Mouse (Mus musculus) liver, embryonic 11.5 days (tissue): ENCODE measurements around the gene Shisa3. TPM values are rescaled to one million over a fixed set of nuclear protein-coding genes. Genes with fewer than 3 reads are reported as not detected.
A peak's percentile ranks its signal among the peaks of the same experiment; 100 is the strongest.

Experiments used
- ATAC-seq: fragments of 200-750 bp; cut with Nextera tagmentation; replicated peaks from 2 replicates; pipeline ENCODE4 v1.8.0; 2017; ENCODE audit warnings: moderate number of reproducible peaks, mild to moderate bottlenecking, moderate TSS enrichment, moderate library complexity; ENCODE audit not compliant: low FRiP score
- DNase-seq: peaks from one replicate; pipeline ENCODE4 v3.0.0-alpha.2; 2017; ENCODE audit warnings: low spot score
- H3K27ac ChIP-seq: fragments of 300-500 bp; sonication (generic); 2 replicates; pipeline ENCODE4 v1.5.1; 2014; ENCODE audit warnings: mild to moderate bottlenecking, low read depth, low read length, control low read depth
- H3K27me3 ChIP-seq: fragments of 300-500 bp; sonication (generic); replicated peaks from 2 replicates; pipeline ENCODE4 v1.6.1; 2014; ENCODE audit warnings: low read length, mixed read lengths; ENCODE audit not compliant: control insufficient read depth, insufficient read depth
- H3K36me3 ChIP-seq: fragments of 300-500 bp; sonication (generic); 2 replicates; pipeline ENCODE4 v1.6.1; 2014; ENCODE audit warnings: mild to moderate bottlenecking, low read length, moderate library complexity, mixed read lengths; ENCODE audit not compliant: control insufficient read depth, insufficient read depth
- H3K4me1 ChIP-seq: fragments of 300-500 bp; sonication (generic); replicated peaks from 2 replicates; pipeline ENCODE4 v1.6.1; 2014; ENCODE audit warnings: low read length, mixed read lengths; ENCODE audit not compliant: control insufficient read depth, insufficient read depth
- H3K4me2 ChIP-seq: fragments of 300-500 bp; sonication (generic); 2 replicates; pipeline ENCODE4 v1.6.1; 2014; ENCODE audit warnings: mild to moderate bottlenecking, control low read depth, moderate library complexity
- H3K4me3 ChIP-seq: fragments of 300-500 bp; sonication (generic); 2 replicates; pipeline ENCODE4 v1.5.1; 2014; ENCODE audit warnings: low read depth, low read length, control low read depth
- H3K9ac ChIP-seq: fragments of 300-500 bp; sonication (generic); 2 replicates; pipeline ENCODE4 v1.6.1; 2014; ENCODE audit warnings: low read depth, low read length, control low read depth
- H3K9me3 ChIP-seq: fragments of 300-500 bp; sonication (generic); 2 replicates; pipeline ENCODE4 v1.6.1; 2016; ENCODE audit warnings: low read length, inconsistent platforms, mixed read lengths; ENCODE audit not compliant: control insufficient read depth
- WGBS: fragments of 180-500 bp; shearing (Covaris S2); extraction: QIAGEN DNeasy Blood & Tissue Kit; methylation state at CpG from one replicate; pipeline ENCODE4 v1.1.7; 2014; 5-methylcytosine and 5-hydroxymethylcytosine counted together
- polyA plus RNA-seq: library from polyadenylated mRNA; unstranded; fragments of >200 nt; fragmentation: Nextera tagmentation; extraction: Ambion mirVana; gene quantifications from 2 replicates; pipeline ENCODE4 v1.2.1, GENCODE M21; 2014

Shisa3 gene
- polyA plus RNA-seq, 1 experiment from 2014 or later, result 22.1 TPM

DNA sequence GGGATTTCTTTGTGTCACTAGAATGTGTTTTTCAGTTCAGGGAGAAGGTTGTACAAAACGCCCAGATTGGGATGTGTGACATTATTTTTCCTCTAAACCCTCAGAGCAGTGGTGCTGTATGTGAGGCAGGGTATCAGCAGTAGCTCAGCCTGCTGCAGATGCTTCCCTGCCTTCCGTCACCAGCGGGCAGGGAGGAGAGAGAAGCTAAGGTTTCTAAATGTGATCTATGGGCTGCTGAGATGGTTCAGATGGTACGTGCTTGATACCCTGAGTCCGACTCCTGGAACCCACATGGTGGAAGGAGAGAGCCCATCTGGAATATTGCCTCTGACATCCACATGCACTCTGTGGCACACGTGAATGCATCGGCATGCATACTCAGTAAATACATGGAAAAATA, 12.1 kb upstream of the Shisa3 start:
- Histone ChIP-seq H3K4me1 (no peaks in the 10 kb centered on the region), H3K4me2 (no peak overlapping the region), H3K4me3 (no peak overlapping the region), H3K9ac (no peak overlapping the region), H3K27me3 (no peaks in the 10 kb centered on the region; the same call in 1 of the 2 replicates), H3K36me3 (no peaks in the 10 kb centered on the region), H3K9me3 (no peaks in the 10 kb centered on the region), H3K27ac (no peak overlapping the region)
- ATAC-seq, result no peak
- no peak for DNase-seq
- 75% methylated on average over 7 of the region's 7 CpGs for WGBS

DNA sequence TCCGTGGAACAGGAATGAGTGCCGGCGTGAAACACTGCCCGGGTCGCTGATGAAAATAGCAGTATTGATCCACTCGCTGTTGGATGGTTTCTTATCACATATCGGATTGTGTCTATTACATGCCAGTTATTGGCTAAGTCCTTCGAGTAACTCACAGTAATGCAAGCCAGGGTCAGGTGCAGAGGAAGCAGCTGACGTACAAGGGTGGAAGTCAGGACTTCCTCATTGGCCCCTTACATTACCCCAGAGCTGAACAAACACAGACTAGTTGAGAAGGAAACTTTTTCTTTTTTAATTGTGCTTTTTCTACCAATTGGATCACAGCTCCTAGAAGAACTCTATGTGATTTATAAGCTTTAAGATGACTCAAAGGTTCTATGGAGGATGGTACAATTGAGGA, 7.7 kb upstream of the Shisa3 start:
- no peaks in the 10 kb centered on the region for H3K36me3 ChIP-seq
- 76% methylated on average over 9 of the region's 9 CpGs for WGBS
- no peak for DNase-seq

DNA sequence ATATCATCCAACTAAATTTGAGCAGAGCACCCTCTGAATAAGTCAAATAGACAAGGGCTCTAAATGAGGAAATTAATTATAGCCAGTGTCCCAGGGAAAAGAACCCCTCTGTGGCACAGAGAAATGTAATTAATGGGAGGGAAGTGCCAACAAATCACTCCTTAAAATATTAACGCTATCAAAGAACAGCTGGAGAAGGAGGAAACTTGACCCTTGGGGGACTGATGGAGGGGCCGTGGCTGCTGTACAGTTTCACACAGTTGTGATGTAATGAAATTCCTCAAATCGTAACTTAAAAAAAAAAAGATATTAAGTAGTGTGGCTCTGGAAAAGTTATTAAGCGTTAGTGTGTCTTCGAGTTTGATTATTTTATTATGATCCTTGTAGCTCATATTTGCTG, 1.7 kb upstream of the Shisa3 start:
- H3K27ac ChIP-seq, result no peak overlapping the region
- H3K4me3 ChIP-seq, result no peak overlapping the region
- ATAC-seq (no peak), DNase-seq (no peak)
- no peaks in the 10 kb centered on the region for H3K36me3 ChIP-seq
- peaks cover 60% of the 10 kb centered on the region for H3K27me3 ChIP-seq
- WGBS, result 42% methylated on average over 5 of the region's 5 CpGs
- H3K4me2 ChIP-seq, result no peak overlapping the region
- no peaks in the 10 kb centered on the region for H3K9me3 ChIP-seq
- H3K9ac ChIP-seq, result no peak overlapping the region
- peaks cover 7% of the 10 kb centered on the region; the same call in 1 of the 2 replicates for H3K4me1 ChIP-seq

More for the DNA sequence above, 7.7 kb upstream of the Shisa3 start:
- no peak for ATAC-seq
- no peaks in the 10 kb centered on the region for H3K4me1 ChIP-seq
- H3K27ac ChIP-seq, result no peak overlapping the region
- H3K27me3 ChIP-seq, result peaks cover 5% of the 10 kb centered on the region
- H3K4me2 ChIP-seq, result no peak overlapping the region
- no peaks in the 10 kb centered on the region for H3K9me3 ChIP-seq
- H3K9ac ChIP-seq, result no peak overlapping the region
- H3K4me3 ChIP-seq, result no peak overlapping the region

DNA sequence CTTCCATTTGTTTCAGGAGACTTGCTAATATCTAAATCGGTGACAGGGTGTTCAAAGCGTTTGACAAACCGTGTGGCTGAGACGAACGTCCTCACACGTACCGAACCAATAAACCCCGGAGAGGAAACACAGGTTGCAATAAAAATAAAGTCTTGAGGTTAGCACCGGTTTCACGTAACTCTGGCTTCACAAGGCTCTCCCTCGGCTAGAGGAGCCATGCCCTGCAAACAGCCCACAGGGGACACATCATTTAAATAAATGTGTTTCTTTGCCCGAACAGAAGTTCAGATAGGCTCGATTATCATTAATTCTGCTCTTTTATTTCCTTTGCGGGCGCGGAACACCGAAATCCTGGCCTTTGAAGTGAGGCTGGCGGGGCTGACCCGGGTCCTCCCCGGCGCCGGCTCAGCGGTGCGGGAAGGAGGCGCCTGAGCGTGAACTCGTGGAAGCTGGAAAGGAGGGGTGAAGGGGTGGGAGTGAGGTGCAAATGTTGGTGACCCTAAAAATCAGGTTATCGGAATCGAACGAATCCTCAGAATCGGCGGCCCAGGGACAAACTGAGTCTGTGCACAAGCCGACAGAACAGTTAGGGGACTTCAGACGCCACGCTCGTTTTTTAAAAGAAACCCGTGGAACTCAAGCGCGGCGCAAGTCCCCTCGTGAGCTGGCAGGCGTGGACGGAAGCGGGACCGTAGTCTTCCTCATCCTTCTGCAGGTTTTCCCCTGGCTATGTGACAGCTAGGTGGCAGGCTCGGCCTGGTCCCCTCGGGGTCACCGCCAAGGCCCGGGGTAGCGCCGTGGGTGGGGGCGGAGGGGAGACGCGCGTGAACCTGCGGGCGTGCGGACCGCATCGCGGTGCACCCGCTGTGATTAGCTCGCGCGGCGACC, 522 bp upstream of the Shisa3 start:
- Histone ChIP-seq H3K36me3 (no peaks in the 10 kb centered on the region), H3K4me2 (peak overlapping the region; percentile 80), H3K27ac (no peak overlapping the region), H3K27me3 (peaks cover 65% of the 10 kb centered on the region), H3K4me1 (peaks cover 7% of the 10 kb centered on the region; the same call in 1 of the 2 replicates), H3K9me3 (no peaks in the 10 kb centered on the region), H3K9ac (no peak overlapping the region), H3K4me3 (peak overlapping the region; percentile 52)
- ATAC-seq (peak; percentile 37; the same call in 1 of the 2 replicates), DNase-seq (peak; percentile 49)
- WGBS, result 1% methylated on average over 66 of the region's 66 CpGs

DNA sequence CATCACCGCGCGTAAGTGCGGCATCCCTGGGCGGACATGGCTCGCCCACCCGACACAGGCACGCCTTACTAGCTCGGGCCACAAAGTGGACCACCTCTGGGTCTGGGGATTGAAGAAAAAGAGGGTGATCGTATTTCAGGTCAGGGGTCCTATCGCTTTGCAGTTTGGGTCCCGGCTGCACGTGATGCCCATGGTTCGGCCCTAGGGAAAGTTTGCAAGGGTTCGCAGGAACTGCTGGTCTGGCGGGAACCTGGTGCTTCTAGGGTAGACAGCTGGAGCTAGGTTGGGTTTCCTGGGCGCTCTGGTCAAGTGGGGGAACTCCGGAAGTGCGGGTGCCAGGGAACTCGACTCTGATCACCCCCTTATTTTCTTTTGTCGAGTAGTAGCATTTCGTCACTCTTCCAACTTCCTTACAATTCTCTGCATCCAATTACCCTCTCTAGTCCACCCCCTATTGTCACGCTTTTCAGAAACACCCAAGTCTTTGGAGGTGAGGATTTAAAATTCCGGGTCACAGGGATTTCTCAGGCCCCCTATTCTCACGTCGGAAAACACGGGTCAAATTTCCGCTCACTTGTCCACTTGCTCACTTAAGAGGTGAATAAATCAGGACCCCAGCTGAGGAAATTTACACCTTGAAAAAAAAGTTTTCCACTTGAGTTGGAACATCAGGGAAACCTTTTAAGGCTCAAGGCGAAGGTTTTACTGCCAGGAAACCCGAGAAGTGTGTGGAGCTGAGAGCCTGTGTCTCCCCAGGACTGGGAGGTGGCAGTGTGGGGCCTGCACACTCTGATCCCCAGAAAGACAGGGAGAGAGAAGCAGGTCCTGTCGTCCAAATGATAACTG, 1.2 kb downstream of the Shisa3 start:
- Histone ChIP-seq H3K4me2 (peak overlapping the region; percentile 80), H3K4me3 (peak overlapping the region; percentile 52), H3K9me3 (no peaks in the 10 kb centered on the region), H3K27ac (peak overlapping the region; percentile 54; the same call in 1 of the 2 replicates), H3K9ac (peak overlapping the region; percentile 41), H3K36me3 (no peaks in the 10 kb centered on the region), H3K4me1 (peaks cover 7% of the 10 kb centered on the region; the same call in 1 of the 2 replicates), H3K27me3 (peaks cover 62% of the 10 kb centered on the region)
- DNase-seq, result peak; percentile 48
- WGBS, result 4% methylated on average over 31 of the region's 31 CpGs
- no peak for ATAC-seq

DNA sequence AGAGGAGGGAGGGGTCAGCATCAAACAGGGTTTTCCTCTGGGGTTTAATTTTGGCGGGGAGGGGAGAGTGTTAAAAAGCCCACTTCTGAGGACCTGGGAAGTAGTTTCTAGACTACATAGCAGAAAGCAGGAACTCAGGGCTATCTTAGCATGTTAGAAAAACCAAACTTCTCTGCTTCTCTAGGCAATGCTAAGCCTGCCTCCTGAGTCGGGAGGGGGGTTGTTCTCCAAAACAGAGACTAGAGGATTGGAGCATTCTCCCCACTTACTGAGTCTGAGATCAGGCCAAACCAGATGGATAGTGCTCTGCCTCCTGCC, 1.8 kb downstream of the Shisa3 start:
- Histone ChIP-seq H3K9me3 (no peaks in the 10 kb centered on the region), H3K27me3 (peaks cover 62% of the 10 kb centered on the region), H3K9ac (peak overlapping the region; percentile 30; the same call in 1 of the 2 replicates), H3K4me1 (peaks cover 7% of the 10 kb centered on the region; the same call in 1 of the 2 replicates), H3K27ac (no peak overlapping the region), H3K36me3 (no peaks in the 10 kb centered on the region), H3K4me3 (peak overlapping the region; percentile 52), H3K4me2 (peak overlapping the region; percentile 80)
- 5% methylated on average over 2 of the region's 2 CpGs for WGBS
- ATAC-seq (no peak), DNase-seq (no peak)

DNA sequence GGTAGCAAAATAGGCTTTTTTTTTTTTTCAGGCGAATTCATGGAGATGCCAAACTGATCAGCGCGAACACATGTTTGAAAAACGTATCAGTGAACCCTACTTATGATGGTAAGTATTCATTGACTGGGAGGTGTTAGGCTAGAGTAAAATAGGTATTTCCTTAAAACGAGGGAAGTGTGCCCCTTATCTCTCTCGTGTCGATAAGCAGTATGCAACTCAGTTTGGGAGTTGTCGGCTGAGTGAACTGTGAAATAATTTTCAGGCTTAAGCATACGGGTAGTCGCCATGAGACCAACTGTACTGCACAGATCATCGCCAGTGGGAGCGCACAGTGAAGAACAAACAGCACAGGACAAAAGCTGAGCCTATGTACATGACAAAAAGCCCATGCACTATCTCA, 13.5 kb downstream of the Shisa3 start:
- WGBS, result 73% methylated on average over 12 of the region's 12 CpGs
- ATAC-seq, result no peak

DNA sequence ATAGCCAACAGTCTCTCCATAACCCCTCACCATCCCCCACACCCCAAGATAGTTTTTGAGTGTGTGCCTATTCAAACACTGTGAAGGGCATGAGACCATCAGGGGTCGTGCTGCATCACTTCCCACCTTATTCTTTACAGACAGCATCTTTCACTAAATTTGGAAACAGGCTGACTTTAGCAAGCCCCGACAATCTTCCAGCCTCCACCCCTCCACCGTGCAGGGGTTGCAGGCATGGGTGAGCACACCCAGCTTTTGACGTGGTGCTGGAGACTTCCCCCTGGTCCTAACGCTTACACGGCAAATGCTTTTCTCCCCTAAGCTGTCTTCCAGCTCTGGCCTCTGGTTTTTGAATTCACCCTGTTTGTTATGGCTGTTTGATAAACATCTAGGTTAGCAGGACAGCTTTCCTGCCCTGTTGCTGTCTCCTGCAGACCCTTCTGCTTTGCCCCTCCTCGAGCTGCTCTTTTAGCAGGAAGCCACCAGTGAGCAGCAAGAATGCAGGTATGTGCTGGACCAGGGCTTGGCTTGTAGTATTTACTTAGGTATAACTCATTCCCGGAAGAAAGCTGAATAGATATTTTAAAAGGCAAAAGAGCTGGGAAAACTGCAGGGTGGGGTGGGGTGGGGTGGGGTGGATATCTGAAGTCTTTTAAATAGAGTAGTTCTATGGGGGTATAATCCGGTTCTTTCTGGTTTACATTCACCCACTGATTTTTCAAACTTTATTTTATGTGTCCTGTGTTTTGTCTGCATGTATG, 20.7 kb downstream of the Shisa3 start:
- Histone ChIP-seq H3K4me3 (no peak overlapping the region), H3K36me3 (peaks cover 2% of the 10 kb centered on the region; the same call in 1 of the 2 replicates), H3K4me1 (no peaks in the 10 kb centered on the region), H3K9ac (no peak overlapping the region), H3K9me3 (no peaks in the 10 kb centered on the region), H3K27ac (no peak overlapping the region), H3K4me2 (no peak overlapping the region), H3K27me3 (no peaks in the 10 kb centered on the region)
- ATAC-seq, result no peak
- 74% methylated on average over 9 of the region's 9 CpGs for WGBS
- DNase-seq, result no peak

More for the DNA sequence above, 13.5 kb downstream of the Shisa3 start:
- no peak overlapping the region for H3K4me2 ChIP-seq
- DNase-seq, result no peak
- peaks cover 7% of the 10 kb centered on the region; the same call in 1 of the 2 replicates for H3K36me3 ChIP-seq
- no peak overlapping the region for H3K9ac ChIP-seq
- H3K4me1 ChIP-seq, result no peaks in the 10 kb centered on the region
- no peak overlapping the region for H3K27ac ChIP-seq
- H3K9me3 ChIP-seq, result no peaks in the 10 kb centered on the region
- H3K4me3 ChIP-seq, result no peak overlapping the region
- no peaks in the 10 kb centered on the region for H3K27me3 ChIP-seq
